Mouse (Mus musculus) stomach, postnatal 0 days (tissue): Measurements from ENCODE around the gene Zfp318. TPM values are rescaled to one million over a fixed set of nuclear protein-coding genes. Genes with fewer than 3 reads are reported as not detected.

ENCODE experiments used
- ATAC-seq: fragments of 200-750 bp; cut with Nextera tagmentation; 2 replicates; pipeline ENCODE4 v1.8.0; 2017; ENCODE audit not compliant: low FRiP score, low TSS enrichment
- DNase-seq: peaks from one replicate; pipeline ENCODE4 v3.0.0-alpha.2; 2016; ENCODE audit warnings: low spot score
- H3K27ac ChIP-seq: fragments of 300-500 bp; sonication (generic); replicated peaks from 2 replicates; pipeline ENCODE4 v1.5.1; 2014; ENCODE audit warnings: mild to moderate bottlenecking, control low read depth
- H3K27me3 ChIP-seq: fragments of 300-500 bp; sonication (generic); 2 replicates; pipeline ENCODE4 v1.6.1; 2014; ENCODE audit warnings: low read length; ENCODE audit not compliant: control insufficient read depth, insufficient read depth
- H3K36me3 ChIP-seq: fragments of 300-500 bp; sonication (generic); 2 replicates; pipeline ENCODE4 v1.6.1; 2014; ENCODE audit warnings: low read length, mixed read lengths; ENCODE audit not compliant: control insufficient read depth, insufficient read depth
- H3K4me1 ChIP-seq: fragments of 300-500 bp; sonication (generic); replicated peaks from 2 replicates; pipeline ENCODE4 v1.6.1; 2014; ENCODE audit warnings: antibody characterized with exemption; ENCODE audit not compliant: control insufficient read depth, insufficient read depth
- H3K4me2 ChIP-seq: fragments of 300-500 bp; sonication (generic); replicated peaks from 2 replicates; pipeline ENCODE4 v1.6.1; 2014; ENCODE audit warnings: low read depth, mild to moderate bottlenecking, control low read depth, moderate library complexity
- H3K4me3 ChIP-seq: fragments of 300-500 bp; sonication (generic); 2 replicates; pipeline ENCODE4 v1.5.1; 2014; ENCODE audit warnings: low read depth, low read length, control low read depth
- H3K9ac ChIP-seq: fragments of 300-500 bp; sonication (generic); 2 replicates; pipeline ENCODE4 v1.6.1; 2014; ENCODE audit warnings: mild to moderate bottlenecking, low read length, control low read depth, mixed read lengths
- H3K9me3 ChIP-seq: fragments of 300-500 bp; sonication (generic); 2 replicates; pipeline ENCODE4 v1.6.1; 2016; ENCODE audit warnings: low read length; ENCODE audit not compliant: control insufficient read depth
- CTCF ChIP-seq: IDR thresholded peaks from 2 replicates; pipeline ENCODE4 v1.5.1; 2016; ENCODE audit warnings: antibody characterized with exemption, low read depth, mild to moderate bottlenecking, moderate library complexity
- EP300 ChIP-seq: optimal IDR thresholded peaks from 2 replicates; pipeline ENCODE3; 2016; ENCODE audit warnings: antibody characterized with exemption
- WGBS: fragments of 180-500 bp; shearing (Covaris S2); extraction: QIAGEN DNeasy Blood & Tissue Kit; methylation state at CpG from one replicate; pipeline ENCODE4 v1.1.7; 2014; 5-methylcytosine and 5-hydroxymethylcytosine counted together
- polyA plus RNA-seq: library from polyadenylated mRNA; unstranded; fragments of >200 nt; fragmentation: Nextera tagmentation; extraction: Ambion mirVana; gene quantifications from 2 replicates; pipeline ENCODE4 v1.2.1, GENCODE M21; 2015

The Zfp318 gene
- 2.9 and 3.5 TPM in 2 replicates for polyA plus RNA-seq

DNA sequence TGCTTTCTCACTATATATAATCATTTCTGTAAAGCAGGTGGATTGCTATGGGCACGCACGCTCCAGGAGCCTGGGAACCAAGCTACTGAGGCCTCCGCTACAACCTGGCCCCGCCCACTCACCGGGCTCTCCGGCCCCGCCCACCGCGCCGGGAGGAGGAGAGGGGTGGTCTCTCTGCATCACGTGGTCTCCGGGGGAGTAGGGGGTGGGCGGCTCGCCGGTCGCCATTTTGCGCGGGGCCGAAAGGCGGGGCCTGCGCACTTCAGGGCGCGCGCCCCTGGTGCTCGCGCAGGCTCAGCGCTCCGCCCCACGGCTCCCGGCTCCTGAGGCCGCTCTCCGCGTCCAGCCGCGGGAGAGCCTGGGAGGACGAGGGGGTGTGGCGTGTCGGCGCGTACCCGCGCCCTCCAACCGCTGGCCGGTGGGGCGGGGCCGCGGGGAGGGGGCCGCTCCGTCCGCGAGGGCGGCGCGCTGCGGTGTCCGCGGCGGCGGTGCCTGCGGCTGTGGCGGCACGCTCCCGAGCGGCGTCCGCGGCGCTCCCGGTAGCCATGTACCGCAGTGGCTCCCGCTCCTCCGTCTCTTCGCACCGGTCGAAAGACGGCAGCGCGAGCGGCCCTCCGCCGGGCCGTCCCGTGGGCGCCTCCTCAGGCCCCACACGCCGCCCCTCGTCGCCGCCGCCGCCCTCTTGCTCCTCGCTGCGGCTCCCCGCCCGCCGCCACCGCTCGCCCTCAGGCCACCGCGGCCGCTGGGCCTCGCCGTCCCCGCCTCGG, at the start of gene Zfp318:
TSS of gene Zfp318 (plus strand) at position 438 of the 767 bp plus-strand sequence.
- under 1% methylated on average over 45 of the region's 105 CpGs for WGBS
- H3K9me3 ChIP-seq, result no peaks in the 10 kb centered on the region
- peak within 1 kb of the TSS; percentile 85 for H3K9ac ChIP-seq
- H3K4me1 ChIP-seq, result 0 out of 2 replicates have a peak, but pooled peaks cover 4% of the 10 kb centered on the region
- TF ChIP-seq CTCF, result peak; percentile 28; the same call in 1 of the 2 replicates
- no peak for TF ChIP-seq EP300
- peak within 1 kb of the TSS; percentile 97 for H3K4me2 ChIP-seq
- H3K4me3 ChIP-seq, result peak within 1 kb of the TSS; percentile 84
- peak; percentile 99 for ATAC-seq
- peak; percentile 97 for DNase-seq
- H3K36me3 ChIP-seq, result no peaks in the 10 kb centered on the region
- no peaks in the 10 kb centered on the region for H3K27me3 ChIP-seq
- peak within 1 kb of the TSS; percentile 87 for H3K27ac ChIP-seq

GRCm38 (mm10) chr17:46336475-46336874, 47.1 kb upstream of the Zfp318 start:
- Histone ChIP-seq H3K9me3 (no peaks in the 10 kb centered on the region), H3K27me3 (no peaks in the 10 kb centered on the region), H3K4me1 (no peaks in the 10 kb centered on the region), H3K4me2 (no peak overlapping the region), H3K36me3 (no peaks in the 10 kb centered on the region), H3K27ac (no peak overlapping the region), H3K9ac (no peak overlapping the region), H3K4me3 (no peak overlapping the region)
- ATAC-seq (no peak), DNase-seq (no peak)
- 27% methylated on average over 5 of the region's 5 CpGs for WGBS
- TF ChIP-seq CTCF (peak; percentile 68), EP300 (no peak)

- no peak overlapping the region for H3K4me2 ChIP-seq
- no peak overlapping the region for H3K4me3 ChIP-seq
- H3K27me3 ChIP-seq, result no peaks in the 10 kb centered on the region
- ATAC-seq, result no peak
- H3K36me3 ChIP-seq, result no peaks in the 10 kb centered on the region
- H3K27ac ChIP-seq, result no peak overlapping the region
- WGBS, result 56% methylated on average over 7 of the region's 7 CpGs
- no peak for DNase-seq
- no peaks in the 10 kb centered on the region for H3K4me1 ChIP-seq
- TF ChIP-seq EP300, result no peak
- no peak for TF ChIP-seq CTCF
- H3K9ac ChIP-seq, result no peak overlapping the region
- no peaks in the 10 kb centered on the region for H3K9me3 ChIP-seq
These were observed 42.3 kb upstream of the Zfp318 start for GRCm38 (mm10) chr17:46341208-46341607.

- Histone ChIP-seq H3K4me3 (no peak overlapping the region), H3K4me2 (no peak overlapping the region), H3K9me3 (no peaks in the 10 kb centered on the region), H3K4me1 (no peaks in the 10 kb centered on the region), H3K9ac (no peak overlapping the region), H3K27me3 (no peaks in the 10 kb centered on the region), H3K27ac (no peak overlapping the region), H3K36me3 (no peaks in the 10 kb centered on the region)
- no peak for DNase-seq
- TF ChIP-seq CTCF (no peak), EP300 (no peak)
- ATAC-seq, result no peak
- WGBS, result 83% methylated on average over 8 of the region's 8 CpGs
These were observed 32.4 kb upstream of the Zfp318 start for GRCm38 (mm10) chr17:46351026-46351700.

DNA sequence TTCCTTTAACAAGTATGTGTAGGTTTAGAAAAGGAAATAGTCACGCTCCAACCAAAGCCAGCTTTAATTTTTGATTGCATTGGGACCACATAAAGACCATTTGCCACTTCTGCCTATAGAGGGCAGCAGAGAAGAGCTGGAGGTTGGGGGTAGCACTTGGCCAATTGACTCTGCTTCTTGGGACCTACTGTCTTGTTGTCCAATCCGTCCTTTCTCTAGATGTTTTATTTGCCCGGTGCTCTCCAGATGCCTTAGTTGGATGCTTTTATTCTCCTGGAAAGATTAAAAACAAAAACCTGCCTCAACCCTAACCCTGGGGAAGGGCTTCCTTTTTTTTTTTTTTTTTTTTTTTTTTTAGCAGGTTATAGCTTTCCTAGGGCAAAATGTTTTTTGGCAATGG, 11.7 kb upstream of the Zfp318 start:
- H3K36me3 ChIP-seq, result no peaks in the 10 kb centered on the region
- no peak for TF ChIP-seq EP300
- peak; percentile 66 for TF ChIP-seq CTCF
- H3K9me3 ChIP-seq, result no peaks in the 10 kb centered on the region
- no peak for DNase-seq
- H3K9ac ChIP-seq, result no peak overlapping the region
- 68% methylated on average over 3 of the region's 3 CpGs for WGBS
- no peaks in the 10 kb centered on the region for H3K27me3 ChIP-seq
- H3K4me1 ChIP-seq, result no peaks in the 10 kb centered on the region
- no peak overlapping the region for H3K4me3 ChIP-seq
- H3K4me2 ChIP-seq, result no peak overlapping the region
- H3K27ac ChIP-seq, result no peak overlapping the region
- ATAC-seq, result no peak

DNA sequence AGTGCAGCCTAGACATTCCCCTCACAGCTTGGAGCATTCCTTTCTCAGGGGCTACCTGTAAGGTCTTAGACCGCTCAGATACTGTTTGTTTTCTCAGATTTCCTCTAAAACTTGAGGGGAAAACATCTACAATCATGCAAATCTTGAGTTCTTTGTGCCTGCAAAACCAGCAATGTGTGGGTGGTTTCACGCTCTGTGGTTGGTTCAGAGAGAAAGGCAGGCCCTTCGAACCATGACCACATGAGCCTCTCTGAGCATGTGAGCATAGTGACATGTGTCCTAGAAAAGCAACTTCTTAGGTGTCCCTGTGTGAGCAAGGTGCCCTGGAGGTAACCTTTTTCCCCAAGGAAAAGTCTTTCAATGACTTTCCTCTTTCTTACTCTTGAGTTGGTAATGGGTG, 5.0 kb upstream of the Zfp318 start:
- Histone ChIP-seq H3K27ac (no peak overlapping the region), H3K27me3 (no peaks in the 10 kb centered on the region), H3K36me3 (no peaks in the 10 kb centered on the region), H3K4me2 (no peak overlapping the region), H3K4me3 (no peak overlapping the region), H3K9ac (no peak overlapping the region), H3K4me1 (no peaks in the 10 kb centered on the region), H3K9me3 (no peaks in the 10 kb centered on the region)
- DNase-seq (no peak), ATAC-seq (no peak)
- TF ChIP-seq EP300 (no peak), CTCF (no peak)
- WGBS, result 91% methylated on average over 3 of the region's 3 CpGs
